Mouse (Mus musculus) granulocyte monocyte progenitor cell, adult 5-6 weeks (primary cell): ENCODE measurements at regions not wholly inside any gene's neighbourhood (a gene's known extent, or its start where the extent isn't known, plus 50 kb on each side); places are given as distances from the start of the nearest gene placed in this dataset.

ENCODE experiments used
- ATAC-seq: replicated peaks from 2 replicates; pipeline ENCODE4 v1.8.0; 2016; ENCODE audit warnings: mild to moderate bottlenecking, moderate TSS enrichment, inconsistent platforms; ENCODE audit not compliant: poor library complexity, severe bottlenecking

- no peak for ATAC-seq
These were observed 74.1 kb upstream of the Prok2 start for GRCm38 (mm10) chr6:99800324-99800723.

DNA sequence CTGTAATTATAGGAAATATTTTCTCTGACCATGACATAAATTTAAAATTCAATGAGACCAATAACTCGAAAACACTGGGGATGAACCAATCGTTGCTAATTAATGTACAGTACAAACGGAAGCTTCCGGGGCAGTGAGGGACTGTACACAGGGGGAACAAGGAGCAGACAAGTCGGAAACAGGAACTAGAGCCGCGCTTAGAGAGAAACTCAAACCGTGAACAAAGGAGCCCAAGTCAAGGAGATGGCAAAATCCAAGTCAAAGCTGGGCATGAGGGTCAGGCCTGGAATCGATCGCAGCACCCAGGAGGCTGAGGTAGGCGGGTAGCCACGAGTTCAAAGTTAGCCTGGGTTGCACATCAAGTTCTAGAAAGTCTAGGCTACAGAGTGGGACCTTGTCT is 70.2 kb upstream of the Prok2 start:
- no peak for ATAC-seq

GRCm38 (mm10) chr6:99793546-99793945 is 67.4 kb upstream of the Prok2 start:
- no peak for ATAC-seq

GRCm38 (mm10) chr6:99792353-99792752 is 66.2 kb upstream of the Prok2 start:
- no peak for ATAC-seq

DNA sequence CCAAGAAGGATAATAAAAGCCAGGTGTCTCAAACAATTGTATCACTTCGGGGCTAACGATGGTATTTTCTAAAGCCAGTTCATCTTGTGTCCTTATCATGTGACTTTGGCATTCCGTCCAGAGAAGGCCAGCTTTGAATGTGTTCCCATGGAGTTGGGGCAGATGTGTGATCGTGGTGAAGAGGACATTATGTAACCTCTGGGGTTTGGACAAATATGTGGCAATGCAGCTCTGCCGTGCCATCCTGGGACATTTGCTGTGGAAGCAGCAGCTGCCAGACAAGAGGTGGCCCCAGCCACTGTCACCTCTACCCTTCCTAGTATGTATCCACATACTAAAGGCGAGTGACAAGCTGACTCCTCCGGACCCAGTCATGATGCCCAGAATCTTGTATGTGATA is 60.8 kb upstream of the Prok2 start:
- ATAC-seq: peak; percentile 30

DNA sequence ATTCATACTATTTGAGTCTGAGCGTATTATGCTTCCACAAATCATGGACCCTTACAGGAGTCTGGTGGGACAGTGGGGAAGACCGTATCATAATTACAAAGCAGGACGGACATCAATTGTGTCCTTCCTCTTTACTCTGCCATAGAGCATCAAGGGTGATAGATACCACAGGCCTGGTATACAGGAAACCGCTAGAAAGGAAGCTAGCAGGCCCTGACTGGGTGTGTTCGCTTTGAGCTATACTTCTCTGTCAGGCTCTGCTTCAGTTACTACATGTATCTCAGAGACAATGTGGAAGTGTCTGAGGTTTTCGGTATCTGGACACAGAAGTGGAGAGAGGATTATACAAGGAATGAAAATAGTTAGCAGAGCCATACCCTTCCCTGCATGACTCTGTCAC is 59.0 kb upstream of the Prok2 start:
- ATAC-seq: peak; percentile 98

DNA sequence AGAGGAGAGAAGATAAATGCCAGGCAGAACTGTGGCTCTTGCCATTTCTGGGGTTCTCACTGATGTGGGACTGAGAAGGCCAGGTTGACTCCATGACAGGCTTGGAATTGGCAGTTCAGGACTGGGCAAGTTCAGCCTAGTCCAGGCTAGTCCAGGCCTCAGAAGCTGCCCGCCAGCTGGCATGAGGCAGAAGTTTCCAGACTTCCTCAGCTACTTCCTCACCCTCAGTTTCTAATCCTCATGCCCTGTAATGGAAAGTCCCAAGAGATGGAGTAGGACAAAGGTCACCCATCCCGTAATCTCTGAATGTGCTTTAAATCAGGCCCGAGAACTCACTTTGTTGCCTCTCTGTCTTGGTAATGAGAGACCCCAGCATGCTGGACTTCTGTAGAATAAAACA is 58.6 kb upstream of the Prok2 start:
- ATAC-seq: 0 out of 2 replicates have a peak, but pooled peaks have one; percentile 20

DNA sequence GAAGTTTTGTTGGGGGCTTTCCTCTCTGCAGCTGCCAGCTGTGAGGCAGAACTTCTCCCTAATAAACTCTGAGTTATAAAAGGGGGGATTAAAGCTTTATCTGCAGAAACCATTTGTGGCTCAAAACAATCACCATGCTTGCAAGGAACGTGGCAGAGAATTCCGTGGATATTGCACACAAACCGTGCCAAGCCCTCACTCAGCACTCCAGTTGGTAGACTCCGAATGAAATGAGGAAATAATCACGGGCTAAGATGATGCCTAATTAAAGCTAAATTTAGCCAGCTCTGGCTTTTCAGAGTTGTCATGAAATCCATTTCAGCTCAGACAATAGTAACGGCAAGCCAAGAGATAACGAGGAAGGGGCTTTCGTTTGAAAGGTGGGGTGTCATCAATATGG is 58.1 kb upstream of the Prok2 start:
- ATAC-seq: no peak

GRCm38 (mm10) chr6:99782996-99783395 is 56.8 kb upstream of the Prok2 start:
- no peak for ATAC-seq
